Mouse (Mus musculus): Measurements from ENCODE around the gene Slc25a22.
"Not testable (repeated sequence)": the region's sequence is repeated elsewhere in the genome, so short reads cannot be mapped to it uniquely, and the experiment has no call there.

Slc25a22 gene

GRCm38 (mm10) chr7:141457986-141458660, 20.4 kb upstream of the Slc25a22 start:
- DNase-seq (ENCODE audit: low spot score in 2 of 2) = peak in 1 of 2 experiments; percentile 29

GRCm38 (mm10) chr7:141457236-141457635, 19.5 kb upstream of the Slc25a22 start:
- DNase-seq (ENCODE audit: low spot score in 2 of 2) = peak in 1 of 2 experiments; percentile 21

GRCm38 (mm10) chr7:141456739-141457138, 19.0 kb upstream of the Slc25a22 start:
- DNase-seq (ENCODE audit: low spot score in 2 of 2) = peak in 1 of 2 experiments; percentile 25

GRCm38 (mm10) chr7:141455610-141456314, 18.1 kb upstream of the Slc25a22 start:
- DNase-seq (ENCODE audit: low spot score in 2 of 2) = peak in 1 of 2 experiments; percentile 62

GRCm38 (mm10) chr7:141454967-141455551, 17.4 kb upstream of the Slc25a22 start, which contains the start of gene Pnpla2:
Pnpla2 (plus strand) TSS chr7:141455198.
- peak; percentile 95 for DNase-seq (ENCODE audit: low spot score in 2 of 2)

GRCm38 (mm10) chr7:141453636-141454035, 15.9 kb upstream of the Slc25a22 start:
- DNase-seq (ENCODE audit: low spot score in 2 of 2) = no peak

GRCm38 (mm10) chr7:141451928-141452327, 14.2 kb upstream of the Slc25a22 start:
- DNase-seq (ENCODE audit: low spot score in 2 of 2) = no peak

- peak; percentile 96 for DNase-seq (ENCODE audit: low spot score in 2 of 2)
These were observed 9.7 kb upstream of the Slc25a22 start, which contains the start of gene Rplp2 for GRCm38 (mm10) chr7:141447110-141447991. Rplp2 (plus strand) TSS chr7:141447370.

- not testable (repeated sequence) for DNase-seq (ENCODE audit: low spot score in 2 of 2)
These were observed 8.7 kb upstream of the Slc25a22 start for GRCm38 (mm10) chr7:141446374-141446773.

- peak; percentile 52 to 55 for DNase-seq (ENCODE audit: low spot score in 2 of 2)
These were observed 6.1 kb upstream of the Slc25a22 start, which contains the start of gene Pidd1 for GRCm38 (mm10) chr7:141443828-141444237. Pidd1 (minus strand) TSS chr7:141444025.

- peak; percentile 28 to 48 for DNase-seq (ENCODE audit: low spot score in 2 of 2)
These were observed 5.6 kb upstream of the Slc25a22 start for GRCm38 (mm10) chr7:141443081-141443821.

GRCm38 (mm10) chr7:141442199-141442598, 4.5 kb upstream of the Slc25a22 start:
- DNase-seq (ENCODE audit: low spot score in 2 of 2) = peak; percentile 21 to 36

- DNase-seq (ENCODE audit: low spot score in 2 of 2) = peak; percentile 29 to 37
These were observed 3.8 kb upstream of the Slc25a22 start for GRCm38 (mm10) chr7:141441460-141441859.

GRCm38 (mm10) chr7:141440613-141441012, 2.9 kb upstream of the Slc25a22 start:
- peak; percentile 72 to 78 for DNase-seq (ENCODE audit: low spot score in 2 of 2)

- DNase-seq (ENCODE audit: low spot score in 2 of 2) = peak; percentile 27 to 38
These were observed 2.1 kb upstream of the Slc25a22 start for GRCm38 (mm10) chr7:141439811-141440210.

GRCm38 (mm10) chr7:141439140-141439679, 1.5 kb upstream of the Slc25a22 start:
- DNase-seq (ENCODE audit: low spot score in 2 of 2) = peak; percentile 21 to 34

GRCm38 (mm10) chr7:141438201-141438968, 693 bp upstream of the Slc25a22 start:
- peak; percentile 48 to 64 for DNase-seq (ENCODE audit: low spot score in 2 of 2)

- DNase-seq (ENCODE audit: low spot score in 2 of 2) = peak; percentile 24 to 35
These were observed 1.2 kb downstream of the Slc25a22 start for GRCm38 (mm10) chr7:141436523-141436892.

GRCm38 (mm10) chr7:141435856-141436522, 1.7 kb downstream of the Slc25a22 start:
- DNase-seq (ENCODE audit: low spot score in 2 of 2) = peak; percentile 21 to 62
